Mouse (Mus musculus) spleen, adult 2 months (tissue): ENCODE measurements around the gene Cngb1.

Experiments used
- CTCF ChIP-seq: fragments of 200-500 bp; IDR thresholded peaks from 2 replicates; pipeline ENCODE4 v1.5.1; 2011; ENCODE audit warnings: mild to moderate bottlenecking, inconsistent platforms; ENCODE audit not compliant: insufficient read depth, insufficient read length, insufficient replicate concordance; ENCODE audit errors: extremely low read depth
- POLR2A ChIP-seq: fragments of 200-500 bp; IDR thresholded peaks from 2 replicates; pipeline ENCODE4 v1.6.1; 2011; ENCODE audit warnings: low read depth, low read length, inconsistent platforms

GRCm38 (mm10) chr8:95242099-95242825 is 64.1 kb downstream of the Cngb1 start:
- TF ChIP-seq CTCF (no peak), POLR2A (no peak)
